Mouse (Mus musculus) monocyte, adult 5-6 weeks (primary cell): ENCODE data around the gene Gm17361. TPM values are rescaled to one million over a fixed set of nuclear protein-coding genes. Genes with fewer than 3 reads are reported as not detected.
"Not testable (repeated sequence)": the region's sequence is repeated elsewhere in the genome, so short reads cannot be mapped to it uniquely, and the experiment has no call there.

Experiments used
- ATAC-seq: fragments of 153-309, 156-312 bp; replicated peaks from 2 replicates; pipeline ENCODE4 v1.8.0; 2017; ENCODE audit warnings: mild to moderate bottlenecking; ENCODE audit not compliant: low TSS enrichment, insufficient number of reproducible peaks, severe bottlenecking, poor library complexity, low FRiP score
- total RNA-seq: library from RNA; stranded (forward); fragments of 200-1000, 200-491, 200-594 nt; gene quantifications from 3 replicates; pipeline ENCODE4 v1.2.3, GENCODE M21; 2017

The Gm17361 gene
- total RNA-seq, result not detected in 3 replicates

GRCm38 (mm10) chrX:125003863-125004262 lies at the start of gene Gm17361:
Gene Gm17361, plus strand, starts transcription at chrX:125004163.
- ATAC-seq, result not testable (repeated sequence)
